Mouse (Mus musculus) inflammation-experienced regulatory T-cells, adult 6 months (primary cell): ENCODE data around the gene Odf3l1. TPM values are rescaled to one million over a fixed set of nuclear protein-coding genes. Genes with fewer than 3 reads are reported as not detected.

ENCODE experiments used
- ATAC-seq: one replicate; pipeline ENCODE4 v1.8.0; 2017
- polyA plus RNA-seq, 3 experiments: library from polyadenylated mRNA; unstranded; fragments of 100-300 nt; shearing (Covaris generic); gene quantifications; one replicate each; pipeline ENCODE4 v1.2.1; 2017

The Odf3l1 gene
- polyA plus RNA-seq, 3 experiments from 2014 or later, result not detected

GRCm38 (mm10) chr9:56843679-56844188, 20.7 kb downstream of the Odf3l1 start:
- ATAC-seq, result no peak

- ATAC-seq, result no peak
These were observed 22.2 kb downstream of the Odf3l1 start for GRCm38 (mm10) chr9:56842303-56842719.

GRCm38 (mm10) chr9:56841864-56842263, 22.6 kb downstream of the Odf3l1 start:
- no peak for ATAC-seq

GRCm38 (mm10) chr9:56840721-56841120, 23.8 kb downstream of the Odf3l1 start:
- ATAC-seq, result no peak

GRCm38 (mm10) chr9:56835152-56835551, 29.3 kb downstream of the Odf3l1 start:
- no peak for ATAC-seq

GRCm38 (mm10) chr9:56832900-56833299, 31.6 kb downstream of the Odf3l1 start:
- no peak for ATAC-seq

- ATAC-seq, result no peak
These were observed 32.6 kb downstream of the Odf3l1 start for GRCm38 (mm10) chr9:56831904-56832303.

- ATAC-seq, result no peak
These were observed 34.3 kb downstream of the Odf3l1 start for GRCm38 (mm10) chr9:56830162-56830561.

GRCm38 (mm10) chr9:56828841-56829240, 35.6 kb downstream of the Odf3l1 start:
- ATAC-seq, result no peak

- ATAC-seq, result no peak
These were observed 36.3 kb downstream of the Odf3l1 start for GRCm38 (mm10) chr9:56828146-56828545.

- ATAC-seq, result no peak
These were observed 38.8 kb downstream of the Odf3l1 start for GRCm38 (mm10) chr9:56825476-56826213.

- no peak for ATAC-seq
These were observed 39.6 kb downstream of the Odf3l1 start for GRCm38 (mm10) chr9:56824900-56825299.

GRCm38 (mm10) chr9:56810916-56811315, 53.6 kb downstream of the Odf3l1 start:
- ATAC-seq, result no peak

- no peak for ATAC-seq
These were observed 56.5 kb downstream of the Odf3l1 start for GRCm38 (mm10) chr9:56807990-56808389.

- no peak for ATAC-seq
These were observed 61.3 kb downstream of the Odf3l1 start for GRCm38 (mm10) chr9:56803146-56803545.

Other genes with a start within 250 kb of the Odf3l1 start
- not detected for gene Lingo1, start 68.2 kb downstream of the Odf3l1 start, polyA plus RNA-seq
- not detected for gene Cspg4, start 354 bp upstream of the Odf3l1 start, polyA plus RNA-seq
- gene Snx33, start 63.7 kb upstream of the Odf3l1 start, polyA plus RNA-seq, result 1 to 10 TPM; 4.2 to 7.6 (median 5.8) TPM
- 10 to 100 TPM; 46.7 to 50.9 (median 48.0) TPM for gene Imp3, start 72.8 kb upstream of the Odf3l1 start, polyA plus RNA-seq
- 10 to 100 TPM; 13.7 to 26.7 (median 16.5) TPM for gene Snupn, start 86.2 kb upstream of the Odf3l1 start, polyA plus RNA-seq
- gene Ptpn9, start 130.2 kb upstream of the Odf3l1 start, polyA plus RNA-seq, result 1 to 10 TPM; 6.0 to 6.9 (median 6.3) TPM
- gene Sin3a, start 207.4 kb upstream of the Odf3l1 start, polyA plus RNA-seq, result 10 to 100 TPM; 28.8 to 50.7 (median 38.9) TPM